Mouse (Mus musculus): Measurements from ENCODE around the gene Cuedc1. TPM values are rescaled to one million over a fixed set of nuclear protein-coding genes. Genes with fewer than 3 reads are reported as not detected.

Cuedc1 gene
- polyA plus RNA-seq, 1 experiment, result 21.9 TPM

DNA sequence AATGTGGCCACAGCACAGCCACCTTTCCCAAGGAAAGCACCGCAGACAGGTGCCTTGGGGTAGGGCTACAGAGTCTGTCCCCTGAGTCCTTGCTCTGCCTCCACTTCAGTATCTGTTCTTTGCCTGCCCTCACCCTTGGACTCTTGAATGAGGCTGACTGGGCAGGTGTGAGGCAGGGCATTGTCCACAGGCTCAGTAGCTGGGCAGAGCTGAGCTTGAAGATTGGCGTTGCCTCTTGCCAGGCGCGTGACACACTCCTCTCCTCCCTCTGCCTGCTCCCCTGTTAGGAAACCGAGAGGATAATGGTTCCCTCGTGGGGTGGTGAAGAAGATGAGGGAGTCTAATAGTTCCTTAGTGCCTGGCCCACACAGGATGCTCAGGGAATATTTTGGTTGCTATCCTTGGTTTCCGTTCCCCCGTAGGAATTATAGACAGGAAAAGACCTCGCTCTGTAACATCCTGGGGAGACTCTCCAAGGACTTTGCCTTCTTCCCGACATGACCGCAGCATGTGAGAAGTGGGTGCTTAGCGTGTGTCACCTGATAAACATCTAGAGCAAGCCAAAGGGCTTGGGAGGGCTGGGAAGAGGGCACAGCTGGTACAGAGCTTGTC is 40.1 kb downstream of the Cuedc1 start:
- H3K27ac ChIP-seq (ENCODE audit: insufficient read depth, low read length), result peak overlapping the region; percentile 17
- H3K27me3 ChIP-seq (ENCODE audit: control insufficient read depth, insufficient read depth, low read length, poor library complexity, severe bottlenecking), result no peaks in the 10 kb centered on the region
- 0 out of 2 replicates have a peak overlapping the region, but pooled peaks have one; percentile 1 for H3K4me3 ChIP-seq (ENCODE audit: low read depth, low read length)
- H3K36me3 ChIP-seq (ENCODE audit: control insufficient read depth, insufficient read depth, low read length, poor library complexity, severe bottlenecking), result no peaks in the 10 kb centered on the region
- peak overlapping the region; percentile 52; the same call in 1 of the 2 replicates for H3K9ac ChIP-seq (ENCODE audit: low read depth, poor library complexity, severe bottlenecking)
- TF ChIP-seq POLR2A (IDR thresholded peaks at IDR 0.05; ENCODE audit: insufficient read depth, low read length), result no peak
- TF ChIP-seq EP300 (IDR thresholded peaks at IDR 0.05; ENCODE audit: insufficient read depth, low read depth, low read length), result no peak
- no peak for TF ChIP-seq CTCF (IDR thresholded peaks at IDR 0.05; ENCODE audit: low read depth, low read length)
- peaks cover 11% of the 10 kb centered on the region for H3K4me1 ChIP-seq (ENCODE audit: control insufficient read depth, insufficient read depth, low read length)
- no peaks in the 10 kb centered on the region for H3K9me3 ChIP-seq (replicated peaks; ENCODE audit: control insufficient read depth, insufficient read depth, low read length, poor library complexity, severe bottlenecking)

GRCm38 (mm10) chr11:88139256-88139861 is 41.5 kb downstream of the Cuedc1 start:
- Histone ChIP-seq H3K27ac (ENCODE audit: insufficient read depth, low read length) (peak overlapping the region; percentile 97), H3K4me3 (ENCODE audit: low read depth, low read length) (peak overlapping the region; percentile 37), H3K36me3 (ENCODE audit: control insufficient read depth, insufficient read depth, low read length, poor library complexity, severe bottlenecking) (no peaks in the 10 kb centered on the region), H3K9ac (ENCODE audit: low read depth, poor library complexity, severe bottlenecking) (peak overlapping the region; percentile 52), H3K4me1 (ENCODE audit: control insufficient read depth, insufficient read depth, low read length) (peaks cover 9% of the 10 kb centered on the region), H3K27me3 (ENCODE audit: control insufficient read depth, insufficient read depth, low read length, poor library complexity, severe bottlenecking) (no peaks in the 10 kb centered on the region), H3K9me3 (replicated peaks; ENCODE audit: control insufficient read depth, insufficient read depth, low read length, poor library complexity, severe bottlenecking) (no peaks in the 10 kb centered on the region)
- TF ChIP-seq POLR2A (IDR thresholded peaks at IDR 0.05; ENCODE audit: insufficient read depth, low read length) (no peak), CTCF (IDR thresholded peaks at IDR 0.05; ENCODE audit: low read depth, low read length) (no peak), EP300 (IDR thresholded peaks at IDR 0.05; ENCODE audit: insufficient read depth, low read depth, low read length) (peak; percentile 95)

- H3K4me3 ChIP-seq (ENCODE audit: low read depth, low read length), result no peak overlapping the region
- no peaks in the 10 kb centered on the region for H3K9me3 ChIP-seq (replicated peaks; ENCODE audit: control insufficient read depth, insufficient read depth, low read length, poor library complexity, severe bottlenecking)
- no peak for TF ChIP-seq POLR2A (IDR thresholded peaks at IDR 0.05; ENCODE audit: insufficient read depth, low read length)
- TF ChIP-seq EP300 (IDR thresholded peaks at IDR 0.05; ENCODE audit: insufficient read depth, low read depth, low read length), result peak; percentile 75
- H3K27me3 ChIP-seq (ENCODE audit: control insufficient read depth, insufficient read depth, low read length, poor library complexity, severe bottlenecking), result no peaks in the 10 kb centered on the region
- no peaks in the 10 kb centered on the region for H3K36me3 ChIP-seq (ENCODE audit: control insufficient read depth, insufficient read depth, low read length, poor library complexity, severe bottlenecking)
- H3K27ac ChIP-seq (ENCODE audit: insufficient read depth, low read length), result peak overlapping the region; percentile 97
- peak overlapping the region; percentile 19; the same call in 1 of the 2 replicates for H3K9ac ChIP-seq (ENCODE audit: low read depth, poor library complexity, severe bottlenecking)
- H3K4me1 ChIP-seq (ENCODE audit: control insufficient read depth, insufficient read depth, low read length), result peaks cover 9% of the 10 kb centered on the region
These were observed 42.5 kb downstream of the Cuedc1 start for GRCm38 (mm10) chr11:88140066-88141060.

DNA sequence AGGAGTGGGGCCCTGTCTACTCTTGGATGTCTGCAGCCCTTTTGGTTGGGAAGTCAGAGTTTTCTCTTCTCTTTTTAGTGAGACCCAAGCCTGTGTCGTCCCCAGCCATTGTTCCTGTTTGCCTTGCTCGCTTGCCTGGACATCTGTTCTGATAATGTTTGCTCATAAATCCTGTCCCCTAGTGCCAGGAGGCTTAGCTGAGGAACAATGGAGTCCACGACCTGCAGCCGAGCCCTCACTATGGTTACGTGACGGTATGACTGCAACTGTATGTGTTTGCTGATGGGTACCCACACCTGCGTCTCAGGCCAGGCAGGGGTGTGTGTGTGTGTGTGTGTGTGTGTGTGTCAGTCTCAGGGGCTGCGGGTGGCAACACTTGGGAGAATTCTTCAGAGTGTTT is 44.5 kb downstream of the Cuedc1 start:
- H3K27me3 ChIP-seq (ENCODE audit: control insufficient read depth, insufficient read depth, low read length, poor library complexity, severe bottlenecking), result no peaks in the 10 kb centered on the region
- no peaks in the 10 kb centered on the region for H3K9me3 ChIP-seq (replicated peaks; ENCODE audit: control insufficient read depth, insufficient read depth, low read length, poor library complexity, severe bottlenecking)
- TF ChIP-seq POLR2A (IDR thresholded peaks at IDR 0.05; ENCODE audit: insufficient read depth, low read length) (no peak), CTCF (IDR thresholded peaks at IDR 0.05; ENCODE audit: low read depth, low read length) (no peak), EP300 (IDR thresholded peaks at IDR 0.05; ENCODE audit: insufficient read depth, low read depth, low read length) (no peak)
- H3K4me1 ChIP-seq (ENCODE audit: control insufficient read depth, insufficient read depth, low read length), result peaks cover 9% of the 10 kb centered on the region
- H3K36me3 ChIP-seq (ENCODE audit: control insufficient read depth, insufficient read depth, low read length, poor library complexity, severe bottlenecking), result no peaks in the 10 kb centered on the region
- no peak overlapping the region for H3K27ac ChIP-seq (ENCODE audit: insufficient read depth, low read length)
- H3K9ac ChIP-seq (ENCODE audit: low read depth, poor library complexity, severe bottlenecking), result no peak overlapping the region
- H3K4me3 ChIP-seq (ENCODE audit: low read depth, low read length), result no peak overlapping the region

GRCm38 (mm10) chr11:88144100-88144499 is 46.2 kb downstream of the Cuedc1 start:
- no peaks in the 10 kb centered on the region for H3K9me3 ChIP-seq (replicated peaks; ENCODE audit: control insufficient read depth, insufficient read depth, low read length, poor library complexity, severe bottlenecking)
- peaks cover 7% of the 10 kb centered on the region for H3K4me1 ChIP-seq (ENCODE audit: control insufficient read depth, insufficient read depth, low read length)
- TF ChIP-seq CTCF (IDR thresholded peaks at IDR 0.05; ENCODE audit: low read depth, low read length) (no peak), POLR2A (IDR thresholded peaks at IDR 0.05; ENCODE audit: insufficient read depth, low read length) (no peak), EP300 (IDR thresholded peaks at IDR 0.05; ENCODE audit: insufficient read depth, low read depth, low read length) (no peak)
- no peaks in the 10 kb centered on the region for H3K36me3 ChIP-seq (ENCODE audit: control insufficient read depth, insufficient read depth, low read length, poor library complexity, severe bottlenecking)
- no peak overlapping the region for H3K9ac ChIP-seq (ENCODE audit: low read depth, poor library complexity, severe bottlenecking)
- H3K4me3 ChIP-seq (ENCODE audit: low read depth, low read length), result no peak overlapping the region
- H3K27ac ChIP-seq (ENCODE audit: insufficient read depth, low read length), result no peak overlapping the region
- no peaks in the 10 kb centered on the region for H3K27me3 ChIP-seq (ENCODE audit: control insufficient read depth, insufficient read depth, low read length, poor library complexity, severe bottlenecking)
